Mouse (Mus musculus): Measurements from ENCODE around the gene Zfp85. TPM values are rescaled to one million over a fixed set of nuclear protein-coding genes. Genes with fewer than 3 reads are reported as not detected.
"Not testable (repeated sequence)": the region's sequence is repeated elsewhere in the genome, so short reads cannot be mapped to it uniquely, and the experiment has no call there.

The Zfp85 gene
- total and polyA plus RNA-seq, 3 experiments: 0.66 to 3.0 (median 1.7) TPM

DNA sequence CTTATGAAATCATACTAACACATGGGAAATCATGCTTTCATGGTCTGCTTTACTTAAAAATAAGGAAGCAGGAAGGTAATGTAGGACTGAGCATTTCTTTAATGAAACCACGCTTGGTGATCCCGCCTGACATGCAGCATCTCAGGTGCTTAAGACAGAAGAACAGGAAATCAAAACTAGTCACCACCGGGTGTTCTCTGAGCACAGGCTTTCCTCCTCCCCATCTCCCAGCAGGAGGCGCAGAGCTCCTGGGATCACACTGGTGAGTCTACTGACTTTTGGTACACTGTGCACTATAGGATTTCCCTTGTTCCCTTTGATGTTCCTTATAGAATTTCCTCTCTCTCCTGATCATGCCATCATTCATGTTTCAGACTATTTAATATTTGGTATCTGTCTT lies 25.6 kb downstream of the Zfp85 start:
- not testable (repeated sequence) for H3K9ac ChIP-seq (ENCODE audit: low read depth, low read length); H3K4me1 ChIP-seq (ENCODE audit: control insufficient read depth, insufficient read depth, low read length); H3K79me2 ChIP-seq (replicated peaks; ENCODE audit: control insufficient read depth, insufficient read depth, low read length); H3K27me3 ChIP-seq (ENCODE audit: control insufficient read depth, insufficient read depth, low read length); H3K36me3 ChIP-seq (ENCODE audit: control insufficient read depth, insufficient read depth, low read length)
- Histone ChIP-seq H3K4me3 (peak overlapping the region; percentile 69), H3K27ac (peak overlapping the region; percentile 73)
- WGBS: 32% methylated on average over 4 of the region's 4 CpGs
- TF ChIP-seq CTCF (IDR thresholded peaks at IDR 0.05): peak; percentile 53
- intact Hi-C loops (cut with DNase I): loop anchor here (5.0 to 10.0 kb wide), 4 partner anchors 83 to 425 kb away; partner anchors contain the start of genes Zfp273, Zfp457, Zfp748 and Zfp874a
- DNase-seq: peak in 1 of 2 experiments; percentile 13

GRCm38 (mm10) chr13:67728641-67729318 lies 26.2 kb downstream of the Zfp85 start, which contains the start of gene Zfp65:
Zfp65 (minus strand) TSS chr13:67729173.
- H3K4me3 ChIP-seq: peak within 1 kb of the TSS; percentile 69
- no peaks in the 10 kb centered on the region for H3K36me3 ChIP-seq (ENCODE audit: control insufficient read depth, insufficient read depth, low read length)
- TF ChIP-seq POLR2A (IDR thresholded peaks at IDR 0.05; ENCODE audit: insufficient read depth, low read depth, low read length) (peak; percentile 45; the same call in 1 of the 2 replicates), EP300 (IDR thresholded peaks at IDR 0.05; ENCODE audit: insufficient read depth, low read depth, low read length) (no peak)
- H3K79me2 ChIP-seq (replicated peaks; ENCODE audit: control insufficient read depth, insufficient read depth, low read length): peaks cover 2% of the 10 kb centered on the region; the same call in 1 of the 2 replicates
- intact Hi-C loops (cut with DNase I): loop anchor here (5.0 to 10.0 kb wide), 4 partner anchors 84 to 424 kb away; partner anchors contain the start of genes Zfp273, Zfp457, Zfp748 and Zfp874a
- peak; percentile 56 to 58 for DNase-seq
- H3K27me3 ChIP-seq (ENCODE audit: control insufficient read depth, insufficient read depth, low read length): no peaks in the 10 kb centered on the region
- no peaks in the 10 kb centered on the region; the same call in 1 of the 2 replicates for H3K4me1 ChIP-seq (ENCODE audit: control insufficient read depth, insufficient read depth, low read length)
- peak within 1 kb of the TSS; percentile 73 for H3K27ac ChIP-seq
- H3K9ac ChIP-seq (ENCODE audit: low read depth, low read length): peak within 1 kb of the TSS; percentile 80
- 2% methylated on average over 18 of the region's 21 CpGs for WGBS

DNA sequence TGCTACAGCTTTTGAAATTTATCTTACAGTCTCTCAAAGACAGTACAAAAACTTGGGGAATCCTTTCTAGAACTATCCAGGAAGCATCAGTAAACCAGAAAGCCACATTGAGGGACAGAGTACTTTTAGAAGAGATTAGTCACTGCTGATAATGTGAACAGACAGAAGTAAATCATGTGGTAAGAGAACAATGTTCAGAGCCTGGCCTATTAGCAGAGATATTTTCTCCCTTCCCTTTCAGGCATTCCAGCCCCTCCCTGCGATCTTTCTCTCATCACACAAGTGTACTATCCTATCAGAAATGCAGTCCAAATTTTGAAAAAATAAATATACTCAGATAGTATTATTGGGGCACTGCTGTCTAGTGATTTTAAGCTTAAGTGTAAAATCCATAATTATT lies 26.9 kb downstream of the Zfp85 start:
- no peaks in the 10 kb centered on the region; the same call in none of the 2 replicates for H3K4me1 ChIP-seq (ENCODE audit: control insufficient read depth, insufficient read depth, low read length)
- DNase-seq: no peak
- H3K79me2 ChIP-seq (replicated peaks; ENCODE audit: control insufficient read depth, insufficient read depth, low read length): peaks cover 3% of the 10 kb centered on the region; the same call in 1 of the 2 replicates
- no peaks in the 10 kb centered on the region for H3K27me3 ChIP-seq (ENCODE audit: control insufficient read depth, insufficient read depth, low read length)
- H3K27ac ChIP-seq: no peak overlapping the region
- WGBS: 60% methylated on average over 1 of the region's 1 CpGs
- TF ChIP-seq CTCF (IDR thresholded peaks at IDR 0.05) (no peak), POLR2A (IDR thresholded peaks at IDR 0.05; ENCODE audit: insufficient read depth, low read depth, low read length) (no peak), EP300 (IDR thresholded peaks at IDR 0.05; ENCODE audit: insufficient read depth, low read depth, low read length) (no peak)
- H3K4me3 ChIP-seq: peak overlapping the region; percentile 69
- H3K36me3 ChIP-seq (ENCODE audit: control insufficient read depth, insufficient read depth, low read length): no peaks in the 10 kb centered on the region
- H3K9ac ChIP-seq (ENCODE audit: low read depth, low read length): no peak overlapping the region
- intact Hi-C loops (cut with DNase I): loop anchor here (5.0 to 10.0 kb wide), 4 partner anchors 84 to 423 kb away; partner anchors contain the start of genes Zfp273, Zfp457, Zfp748 and Zfp874a

DNA sequence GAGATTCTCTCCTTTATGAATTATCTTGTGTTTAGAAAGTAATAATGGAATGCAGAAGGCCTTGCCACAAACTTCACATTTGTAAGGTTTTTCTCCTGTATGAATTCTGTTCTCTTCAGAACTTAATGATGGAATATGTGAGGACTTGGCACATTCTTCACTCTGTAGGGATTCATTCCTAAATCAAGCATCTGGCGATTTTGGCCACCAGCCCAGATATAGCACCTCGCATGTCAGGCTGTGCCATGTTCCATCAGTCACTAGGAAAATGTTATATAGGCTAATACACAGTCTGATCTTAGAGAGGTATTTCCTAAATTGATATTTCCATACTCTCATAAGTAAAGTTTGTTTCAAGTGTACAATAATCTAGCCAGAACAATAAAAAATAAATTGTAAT lies 29.7 kb downstream of the Zfp85 start:
- H3K9ac ChIP-seq (ENCODE audit: low read depth, low read length); H3K79me2 ChIP-seq (replicated peaks; ENCODE audit: control insufficient read depth, insufficient read depth, low read length); H3K36me3 ChIP-seq (ENCODE audit: control insufficient read depth, insufficient read depth, low read length); H3K27ac ChIP-seq; H3K4me3 ChIP-seq; DNase-seq; H3K4me1 ChIP-seq (ENCODE audit: control insufficient read depth, insufficient read depth, low read length); H3K27me3 ChIP-seq (ENCODE audit: control insufficient read depth, insufficient read depth, low read length): not testable (repeated sequence)
- WGBS: 61% methylated on average over 2 of the region's 2 CpGs
- intact Hi-C loops (cut with DNase I): loop anchor here (2.0 to 10.0 kb wide), 6 partner anchors 87 to 421 kb away; partner anchors contain the start of genes Zfp273, Zfp457, Zfp729b and Zfp748

DNA sequence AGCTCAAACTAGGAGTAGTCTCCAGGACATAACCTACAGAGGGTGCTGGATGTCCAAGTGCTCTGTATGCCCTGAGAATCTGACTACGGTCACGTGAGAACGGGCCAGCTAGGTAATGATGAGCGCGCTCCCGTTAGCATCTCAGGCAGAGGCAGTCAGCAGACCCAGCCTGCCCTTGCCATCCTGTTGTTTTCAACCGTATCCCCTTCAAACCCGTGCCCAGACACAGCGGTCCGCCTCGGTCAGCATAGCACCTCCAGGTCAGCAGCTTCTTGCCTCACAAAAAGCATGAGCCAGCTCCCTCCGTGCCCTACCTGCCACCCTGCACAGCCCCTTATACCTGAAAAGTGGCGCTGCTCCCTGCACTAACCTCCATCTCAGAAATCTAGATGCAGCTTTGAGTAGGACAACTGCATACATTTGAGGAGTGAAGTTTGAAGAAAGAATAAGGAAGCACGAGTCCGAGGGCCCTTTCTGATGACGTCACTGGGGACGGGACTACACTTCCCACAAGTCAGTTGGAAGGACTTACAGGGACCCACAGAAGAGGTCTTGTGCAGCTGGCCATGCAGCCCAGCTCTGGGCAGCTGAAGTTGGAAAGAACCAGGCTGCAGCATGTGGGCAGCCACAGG lies 31.1 kb downstream of the Zfp85 start:
- intact Hi-C loops (cut with DNase I): loop anchor here (1.0 to 10.0 kb wide), 8 partner anchors 33 to 792 kb away; partner anchors contain the start of genes Gm49345, Zfp457, Zfp729a and Zfp729b
- TF ChIP-seq POLR2A (IDR thresholded peaks at IDR 0.05; ENCODE audit: insufficient read depth, low read depth, low read length) (peak; percentile 56; the same call in 1 of the 2 replicates), CTCF (IDR thresholded peaks at IDR 0.05) (no peak)
- Histone ChIP-seq H3K4me1 (ENCODE audit: control insufficient read depth, insufficient read depth, low read length) (no peaks in the 10 kb centered on the region; the same call in 1 of the 2 replicates), H3K9ac (ENCODE audit: low read depth, low read length) (peak overlapping the region; percentile 77), H3K4me3 (peak overlapping the region; percentile 83), H3K36me3 (ENCODE audit: control insufficient read depth, insufficient read depth, low read length) (no peaks in the 10 kb centered on the region), H3K27ac (peak overlapping the region; percentile 65), H3K27me3 (ENCODE audit: control insufficient read depth, insufficient read depth, low read length) (no peaks in the 10 kb centered on the region), H3K79me2 (replicated peaks; ENCODE audit: control insufficient read depth, insufficient read depth, low read length) (peaks cover 3% of the 10 kb centered on the region; the same call in 1 of the 2 replicates)
- WGBS: under 1% methylated on average over 17 of the region's 17 CpGs
- peak; percentile 90 for DNase-seq

Other genes starting within 250 kb of the Zfp85 start
- not detected for gene Gm26965, start 229.1 kb downstream of the Zfp85 start, total RNA-seq (2021)
- gene Gm26965, start 229.1 kb downstream of the Zfp85 start, polyA plus RNA-seq (2012; rRNA removed): not detected in 2 replicates
- gene Zfp87, start 229.1 kb downstream of the Zfp85 start, total RNA-seq (2021): 1 to 10 TPM; 8.4 to 8.6 TPM
- gene Zfp87, start 229.1 kb downstream of the Zfp85 start, polyA plus RNA-seq (2012; rRNA removed): 9.2 and 18.7 TPM in 2 replicates
- 1 to 10 TPM; 3.0 to 3.6 TPM for gene Zfp748, start 201.4 kb downstream of the Zfp85 start, total RNA-seq (2021)
- gene Zfp748, start 201.4 kb downstream of the Zfp85 start, polyA plus RNA-seq (2012; rRNA removed): 1.6 TPM in 2 replicates
- 1 to 10 TPM; 3.5 to 3.9 TPM for gene Zfp729b, start 145.5 kb downstream of the Zfp85 start, total RNA-seq (2021)
- 0.49 and 0.91 TPM in 2 replicates for gene Zfp729b, start 145.5 kb downstream of the Zfp85 start, polyA plus RNA-seq (2012; rRNA removed)
- 1 to 10 TPM in 1 of 2 experiments, under 1 TPM in 1; 0.50 to 1.4 TPM for gene Gm49345, start 117.5 kb downstream of the Zfp85 start, total RNA-seq (2021)
- 0.32 TPM in 1 of 2 replicates, not detected in the other for gene Gm49345, start 117.5 kb downstream of the Zfp85 start, polyA plus RNA-seq (2012; rRNA removed)
- gene Zfp729a, start 117.4 kb downstream of the Zfp85 start, total RNA-seq (2021): 1 to 10 TPM; 2.9 to 4.1 TPM
- 0.39 and 2.0 TPM in 2 replicates for gene Zfp729a, start 117.4 kb downstream of the Zfp85 start, polyA plus RNA-seq (2012; rRNA removed)
- 1 to 10 TPM; 3.5 to 4.0 TPM for gene Zfp738, start 68.2 kb downstream of the Zfp85 start, total RNA-seq (2021)
- gene Zfp738, start 68.2 kb downstream of the Zfp85 start, polyA plus RNA-seq (2012; rRNA removed): 1.7 and 4.0 TPM in 2 replicates
- 1 to 10 TPM; 5.2 to 6.4 TPM for gene Zfp65, start 26.1 kb downstream of the Zfp85 start, total RNA-seq (2021)
- 0.59 and 1.1 TPM in 2 replicates for gene Zfp65, start 26.1 kb downstream of the Zfp85 start, polyA plus RNA-seq (2012; rRNA removed)
- 1 to 10 TPM in 1 of 2 experiments, under 1 TPM in 1; 0.84 to 1.1 TPM for gene Zfp493, start 24.5 kb upstream of the Zfp85 start, total RNA-seq (2021)
- 0.43 and 0.67 TPM in 2 replicates for gene Zfp493, start 24.5 kb upstream of the Zfp85 start, polyA plus RNA-seq (2012; rRNA removed)
- gene Zfp273, start 58.5 kb upstream of the Zfp85 start, total RNA-seq (2021): 1 to 10 TPM; 1.5 to 1.6 TPM
- 0.37 and 1.4 TPM in 2 replicates for gene Zfp273, start 58.5 kb upstream of the Zfp85 start, polyA plus RNA-seq (2012; rRNA removed)
- gene Gm10037, start 75.9 kb upstream of the Zfp85 start, total RNA-seq (2021): 1 to 10 TPM in 1 of 2 experiments, under 1 TPM in 1; 0.73 to 1.2 TPM
- gene Gm10037, start 75.9 kb upstream of the Zfp85 start, polyA plus RNA-seq (2012; rRNA removed): 0.94 TPM in 1 of 2 replicates, not detected in the other
- not detected for gene BC048507, start 108.1 kb upstream of the Zfp85 start, total RNA-seq (2021)
- not detected in 2 replicates for gene BC048507, start 108.1 kb upstream of the Zfp85 start, polyA plus RNA-seq (2012; rRNA removed)

All from heart, adult 2 months (tissue).